Mouse (Mus musculus) lung, postnatal 25 days (tissue): ENCODE results near the gene Herpud2.
"Not testable (repeated sequence)": the region's sequence is repeated elsewhere in the genome, so short reads cannot be mapped to it uniquely, and the experiment has no call there.

Experiments used
- DNase-seq: peaks from one replicate; pipeline ENCODE4 v3.0.0; 2022; ENCODE audit warnings: low spot score

Herpud2 gene

GRCm38 (mm10) chr9:25145925-25146324, 5.7 kb downstream of the Herpud2 start:
- DNase-seq = no peak

GRCm38 (mm10) chr9:25143950-25144349, 7.7 kb downstream of the Herpud2 start:
- no peak for DNase-seq

- DNase-seq = no peak
Measured at GRCm38 (mm10) chr9:25142988-25143387, 8.6 kb downstream of the Herpud2 start.

GRCm38 (mm10) chr9:25142041-25142440, 9.6 kb downstream of the Herpud2 start:
- DNase-seq = no peak

- no peak for DNase-seq
Measured at GRCm38 (mm10) chr9:25140330-25140729, 11.3 kb downstream of the Herpud2 start.

- DNase-seq = no peak
Measured at GRCm38 (mm10) chr9:25138900-25139299, 12.7 kb downstream of the Herpud2 start.

GRCm38 (mm10) chr9:25132920-25133319, 18.7 kb downstream of the Herpud2 start:
- DNase-seq = no peak

GRCm38 (mm10) chr9:25132253-25132652, 19.4 kb downstream of the Herpud2 start:
- no peak for DNase-seq

- no peak for DNase-seq
Measured at GRCm38 (mm10) chr9:25124048-25124447, 27.6 kb downstream of the Herpud2 start.

- DNase-seq = not testable (repeated sequence)
Measured at GRCm38 (mm10) chr9:25123590-25123989, 28.0 kb downstream of the Herpud2 start.

- peak; percentile 43 for DNase-seq
Measured at GRCm38 (mm10) chr9:25104638-25105037, 47.0 kb downstream of the Herpud2 start.

- DNase-seq = no peak
Measured at GRCm38 (mm10) chr9:25102881-25103280, 48.7 kb downstream of the Herpud2 start.

GRCm38 (mm10) chr9:25090853-25091252, 60.8 kb downstream of the Herpud2 start:
- no peak for DNase-seq

- no peak for DNase-seq
Measured at GRCm38 (mm10) chr9:25089122-25089521, 62.5 kb downstream of the Herpud2 start, which contains the start of gene Gm10181. Gene Gm10181, plus strand, starts transcription at chr9:25089422.

- DNase-seq = no peak
Measured at GRCm38 (mm10) chr9:25076505-25076904, 75.1 kb downstream of the Herpud2 start.

GRCm38 (mm10) chr9:25075977-25076376, 75.6 kb downstream of the Herpud2 start:
- peak; percentile 41 for DNase-seq

- DNase-seq = no peak
Measured at GRCm38 (mm10) chr9:25072666-25073065, 79.0 kb downstream of the Herpud2 start.

GRCm38 (mm10) chr9:25058726-25059125, 92.9 kb downstream of the Herpud2 start:
- DNase-seq = no peak
